Mouse (Mus musculus): ENCODE measurements around the gene Cstad. TPM values are rescaled to one million over a fixed set of nuclear protein-coding genes. Genes with fewer than 3 reads are reported as not detected.

The Cstad gene
- polyA plus RNA-seq, 1 experiment = 0.51 TPM

DNA sequence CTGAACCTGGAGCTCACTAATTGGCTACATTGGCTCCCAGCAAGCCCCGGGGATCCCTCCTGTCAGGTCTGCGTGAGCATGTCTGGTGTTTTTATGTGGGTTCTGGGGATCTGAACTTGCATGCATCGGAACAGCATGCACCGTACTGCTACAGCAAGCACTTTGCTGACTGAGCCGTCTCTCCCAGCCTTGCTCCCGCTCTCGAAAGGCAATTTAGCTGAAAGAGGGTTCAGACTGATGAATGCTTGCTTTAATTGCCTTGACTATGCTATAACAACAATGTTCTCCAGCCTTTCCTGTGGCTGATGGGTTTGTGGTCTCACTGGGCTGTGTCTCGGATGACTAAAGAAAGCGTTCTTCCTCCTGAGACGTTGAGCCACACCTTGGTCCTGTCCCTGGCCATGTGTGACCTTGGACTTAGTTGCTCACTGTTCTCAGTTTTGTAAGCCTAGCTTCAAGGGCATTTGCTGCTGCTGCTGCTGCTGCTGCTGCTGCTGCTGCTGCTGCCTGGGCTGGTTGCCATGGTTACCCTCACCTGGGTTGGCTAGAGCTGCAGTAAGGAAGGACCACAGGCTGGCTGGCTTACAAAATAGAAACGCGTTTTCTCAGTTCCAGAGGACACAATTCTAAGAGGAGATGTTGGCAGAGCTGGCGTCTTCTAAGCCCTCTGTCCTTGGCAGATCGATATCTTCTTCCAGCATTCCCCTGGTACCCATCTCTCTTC, 34.4 kb downstream of the Cstad start:
- H3K4me3 ChIP-seq (ENCODE audit: control insufficient read depth, low read depth, low read length) = no peak overlapping the region
- no peak for TF ChIP-seq CTCF (IDR thresholded peaks at IDR 0.05; ENCODE audit: control insufficient read depth, insufficient read depth, insufficient replicate concordance, low read depth, low read length)
- no peak for TF ChIP-seq POLR2A (IDR thresholded peaks at IDR 0.05; ENCODE audit: control insufficient read depth, low read depth, low read length)
- no peaks in the 10 kb centered on the region for H3K27me3 ChIP-seq (ENCODE audit: control insufficient read depth, insufficient read depth, low read length)
- H3K27ac ChIP-seq (ENCODE audit: control insufficient read depth, insufficient read depth, low read depth, low read length) = no peak overlapping the region
- H3K4me1 ChIP-seq (ENCODE audit: control insufficient read depth, insufficient read depth, low read length) = peaks cover 12% of the 10 kb centered on the region
- no peaks in the 10 kb centered on the region for H3K36me3 ChIP-seq (ENCODE audit: control insufficient read depth, insufficient read depth, low read length)

- H3K4me1 ChIP-seq (ENCODE audit: control insufficient read depth, insufficient read depth, low read length) = peaks cover 12% of the 10 kb centered on the region
- H3K36me3 ChIP-seq (ENCODE audit: control insufficient read depth, insufficient read depth, low read length) = no peaks in the 10 kb centered on the region
- H3K4me3 ChIP-seq (ENCODE audit: control insufficient read depth, low read depth, low read length) = no peak overlapping the region
- H3K27me3 ChIP-seq (ENCODE audit: control insufficient read depth, insufficient read depth, low read length) = no peaks in the 10 kb centered on the region
- no peak overlapping the region for H3K27ac ChIP-seq (ENCODE audit: control insufficient read depth, insufficient read depth, low read depth, low read length)
- TF ChIP-seq CTCF (IDR thresholded peaks at IDR 0.05; ENCODE audit: control insufficient read depth, insufficient read depth, insufficient replicate concordance, low read depth, low read length) = no peak
- TF ChIP-seq POLR2A (IDR thresholded peaks at IDR 0.05; ENCODE audit: control insufficient read depth, low read depth, low read length) = no peak
Measured at GRCm38 (mm10) chr2:30629860-30630259, 35.0 kb downstream of the Cstad start.

- no peaks in the 10 kb centered on the region for H3K36me3 ChIP-seq (ENCODE audit: control insufficient read depth, insufficient read depth, low read length)
- TF ChIP-seq POLR2A (IDR thresholded peaks at IDR 0.05; ENCODE audit: control insufficient read depth, low read depth, low read length) (no peak), CTCF (IDR thresholded peaks at IDR 0.05; ENCODE audit: control insufficient read depth, insufficient read depth, insufficient replicate concordance, low read depth, low read length) (no peak)
- no peak overlapping the region for H3K4me3 ChIP-seq (ENCODE audit: control insufficient read depth, low read depth, low read length)
- H3K4me1 ChIP-seq (ENCODE audit: control insufficient read depth, insufficient read depth, low read length) = no peaks in the 10 kb centered on the region
- H3K27ac ChIP-seq (ENCODE audit: control insufficient read depth, insufficient read depth, low read depth, low read length) = no peak overlapping the region
- H3K27me3 ChIP-seq (ENCODE audit: control insufficient read depth, insufficient read depth, low read length) = no peaks in the 10 kb centered on the region
Measured at GRCm38 (mm10) chr2:30636266-30636671, 41.4 kb downstream of the Cstad start.

DNA sequence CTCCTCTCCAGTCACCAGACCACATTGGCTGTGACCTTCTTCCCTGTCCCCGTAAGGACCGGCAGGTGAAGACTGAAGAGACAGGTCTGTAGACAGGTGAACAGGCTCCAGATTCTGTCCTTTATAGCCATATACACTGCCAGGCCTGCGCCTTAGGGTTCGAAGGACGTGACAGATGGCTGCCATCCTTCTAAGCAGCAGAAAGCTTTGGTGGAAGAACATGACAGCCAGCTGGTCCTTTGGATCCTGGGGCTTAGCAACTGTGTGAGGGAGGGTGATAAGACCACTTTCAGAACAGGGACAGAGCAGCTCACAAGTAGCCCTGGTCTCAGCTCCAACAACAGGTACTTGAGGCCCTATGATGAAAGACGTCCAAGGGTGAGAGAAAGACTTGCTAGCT, 43.2 kb downstream of the Cstad start:
- Histone ChIP-seq H3K36me3 (ENCODE audit: control insufficient read depth, insufficient read depth, low read length) (no peaks in the 10 kb centered on the region), H3K27ac (ENCODE audit: control insufficient read depth, insufficient read depth, low read depth, low read length) (no peak overlapping the region), H3K4me1 (ENCODE audit: control insufficient read depth, insufficient read depth, low read length) (no peaks in the 10 kb centered on the region), H3K4me3 (ENCODE audit: control insufficient read depth, low read depth, low read length) (no peak overlapping the region), H3K27me3 (ENCODE audit: control insufficient read depth, insufficient read depth, low read length) (no peaks in the 10 kb centered on the region)
- TF ChIP-seq POLR2A (IDR thresholded peaks at IDR 0.05; ENCODE audit: control insufficient read depth, low read depth, low read length) (no peak), CTCF (IDR thresholded peaks at IDR 0.05; ENCODE audit: control insufficient read depth, insufficient read depth, insufficient replicate concordance, low read depth, low read length) (no peak)

DNA sequence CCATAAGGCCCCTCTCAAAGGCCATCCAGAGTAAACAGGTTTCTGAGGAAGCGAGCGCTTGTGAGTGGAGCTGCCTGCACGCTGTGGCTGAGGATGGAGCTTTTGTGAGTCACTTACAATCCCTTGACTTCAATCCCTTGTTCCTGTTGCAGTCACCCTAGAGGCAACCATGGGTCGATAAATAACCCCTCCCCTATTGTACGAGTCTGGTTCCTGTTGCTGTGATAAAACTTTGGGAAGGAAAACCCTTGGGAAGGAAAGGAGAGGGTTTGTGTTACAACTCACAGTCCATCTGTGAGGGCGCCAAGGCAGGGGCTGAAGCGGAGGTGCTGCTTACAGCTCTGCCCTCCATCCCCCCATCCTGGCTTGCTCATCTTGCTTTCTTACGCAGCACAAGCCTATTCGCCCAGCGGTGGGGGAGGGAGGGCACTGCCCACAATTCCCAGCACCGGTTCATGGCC, 45.2 kb downstream of the Cstad start:
- Histone ChIP-seq H3K4me1 (ENCODE audit: control insufficient read depth, insufficient read depth, low read length) (no peaks in the 10 kb centered on the region), H3K27ac (ENCODE audit: control insufficient read depth, insufficient read depth, low read depth, low read length) (no peak overlapping the region), H3K4me3 (ENCODE audit: control insufficient read depth, low read depth, low read length) (no peak overlapping the region), H3K36me3 (ENCODE audit: control insufficient read depth, insufficient read depth, low read length) (no peaks in the 10 kb centered on the region), H3K27me3 (ENCODE audit: control insufficient read depth, insufficient read depth, low read length) (no peaks in the 10 kb centered on the region)
- no peak for TF ChIP-seq POLR2A (IDR thresholded peaks at IDR 0.05; ENCODE audit: control insufficient read depth, low read depth, low read length)
- TF ChIP-seq CTCF (IDR thresholded peaks at IDR 0.05; ENCODE audit: control insufficient read depth, insufficient read depth, insufficient replicate concordance, low read depth, low read length) = no peak

- peaks cover 3% of the 10 kb centered on the region; the same call in 1 of the 2 replicates for H3K4me1 ChIP-seq (ENCODE audit: control insufficient read depth, insufficient read depth, low read length)
- no peak overlapping the region for H3K4me3 ChIP-seq (ENCODE audit: control insufficient read depth, low read depth, low read length)
- no peaks in the 10 kb centered on the region for H3K36me3 ChIP-seq (ENCODE audit: control insufficient read depth, insufficient read depth, low read length)
- TF ChIP-seq CTCF (IDR thresholded peaks at IDR 0.05; ENCODE audit: control insufficient read depth, insufficient read depth, insufficient replicate concordance, low read depth, low read length) (no peak), POLR2A (IDR thresholded peaks at IDR 0.05; ENCODE audit: control insufficient read depth, low read depth, low read length) (no peak)
- no peak overlapping the region for H3K27ac ChIP-seq (ENCODE audit: control insufficient read depth, insufficient read depth, low read depth, low read length)
- H3K27me3 ChIP-seq (ENCODE audit: control insufficient read depth, insufficient read depth, low read length) = no peaks in the 10 kb centered on the region
Measured at GRCm38 (mm10) chr2:30642810-30643209, 48.0 kb downstream of the Cstad start.

- Histone ChIP-seq H3K4me3 (ENCODE audit: control insufficient read depth, low read depth, low read length) (no peak overlapping the region), H3K27me3 (ENCODE audit: control insufficient read depth, insufficient read depth, low read length) (no peaks in the 10 kb centered on the region), H3K27ac (ENCODE audit: control insufficient read depth, insufficient read depth, low read depth, low read length) (no peak overlapping the region), H3K36me3 (ENCODE audit: control insufficient read depth, insufficient read depth, low read length) (no peaks in the 10 kb centered on the region), H3K4me1 (ENCODE audit: control insufficient read depth, insufficient read depth, low read length) (peaks cover 3% of the 10 kb centered on the region; the same call in 1 of the 2 replicates)
- TF ChIP-seq CTCF (IDR thresholded peaks at IDR 0.05; ENCODE audit: control insufficient read depth, insufficient read depth, insufficient replicate concordance, low read depth, low read length) = no peak
- no peak for TF ChIP-seq POLR2A (IDR thresholded peaks at IDR 0.05; ENCODE audit: control insufficient read depth, low read depth, low read length)
Measured at GRCm38 (mm10) chr2:30643422-30643821, 48.6 kb downstream of the Cstad start.
